Mouse (Mus musculus) limb, embryonic 13.5 days (tissue): ENCODE measurements around the gene Rnf38. TPM values are rescaled to one million over a fixed set of nuclear protein-coding genes. Genes with fewer than 3 reads are reported as not detected.

ENCODE experiments used
- ATAC-seq: fragments of 200-750 bp; cut with Nextera tagmentation; 2 replicates; pipeline ENCODE4 v1.8.0; 2017; ENCODE audit warnings: low read depth, moderate number of reproducible peaks, moderate TSS enrichment; ENCODE audit not compliant: low FRiP score
- H3K27ac ChIP-seq: fragments of 300-500 bp; sonication (generic); 2 replicates; pipeline ENCODE4 v1.5.1; 2015; ENCODE audit warnings: inconsistent platforms, mild to moderate bottlenecking, moderate library complexity
- H3K27me3 ChIP-seq: fragments of 300-500 bp; sonication (generic); 2 replicates; pipeline ENCODE4 v1.6.1; 2015; ENCODE audit warnings: mild to moderate bottlenecking, inconsistent platforms
- H3K36me3 ChIP-seq: fragments of 300-500 bp; sonication (generic); 2 replicates; pipeline ENCODE4 v1.6.1; 2015; ENCODE audit warnings: inconsistent platforms, mild to moderate bottlenecking, moderate library complexity
- H3K4me1 ChIP-seq: fragments of 300-500 bp; sonication (generic); 2 replicates; pipeline ENCODE4 v1.6.1; 2015; ENCODE audit warnings: inconsistent platforms
- H3K4me2 ChIP-seq: fragments of 300-500 bp; sonication (generic); replicated peaks from 2 replicates; pipeline ENCODE4 v1.6.1; 2015; ENCODE audit warnings: inconsistent platforms, mild to moderate bottlenecking, moderate library complexity
- H3K4me3 ChIP-seq: fragments of 300-500 bp; sonication (generic); 2 replicates; pipeline ENCODE4 v1.5.1; 2015; ENCODE audit warnings: moderate library complexity, mild to moderate bottlenecking, inconsistent platforms
- H3K9ac ChIP-seq: fragments of 300-500 bp; sonication (generic); 2 replicates; pipeline ENCODE4 v1.6.1; 2015; ENCODE audit warnings: mild to moderate bottlenecking, inconsistent platforms
- H3K9me3 ChIP-seq: fragments of 300-500 bp; sonication (generic); 2 replicates; pipeline ENCODE4 v1.6.1; 2016; ENCODE audit warnings: inconsistent platforms
- WGBS: fragments of 180-500 bp; shearing (Covaris S2); methylation state at CpG from one replicate; pipeline ENCODE4 v1.1.7; 2015; 5-methylcytosine and 5-hydroxymethylcytosine counted together
- polyA plus RNA-seq: library from polyadenylated mRNA; unstranded; fragments of >200 nt; fragmentation: Nextera tagmentation; extraction: Ambion mirVana; gene quantifications from 2 replicates; pipeline ENCODE4 v1.2.1, GENCODE M21; 2015

Gene Rnf38
- polyA plus RNA-seq, 1 experiment from 2014 or later: 19.9 TPM

GRCm38 (mm10) chr4:44249705-44250104, 16.1 kb upstream of the Rnf38 start:
- WGBS: 5% methylated on average over 10 of the region's 10 CpGs
- peak overlapping the region; percentile 20; the same call in 1 of the 2 replicates for H3K4me2 ChIP-seq
- no peak for ATAC-seq

DNA sequence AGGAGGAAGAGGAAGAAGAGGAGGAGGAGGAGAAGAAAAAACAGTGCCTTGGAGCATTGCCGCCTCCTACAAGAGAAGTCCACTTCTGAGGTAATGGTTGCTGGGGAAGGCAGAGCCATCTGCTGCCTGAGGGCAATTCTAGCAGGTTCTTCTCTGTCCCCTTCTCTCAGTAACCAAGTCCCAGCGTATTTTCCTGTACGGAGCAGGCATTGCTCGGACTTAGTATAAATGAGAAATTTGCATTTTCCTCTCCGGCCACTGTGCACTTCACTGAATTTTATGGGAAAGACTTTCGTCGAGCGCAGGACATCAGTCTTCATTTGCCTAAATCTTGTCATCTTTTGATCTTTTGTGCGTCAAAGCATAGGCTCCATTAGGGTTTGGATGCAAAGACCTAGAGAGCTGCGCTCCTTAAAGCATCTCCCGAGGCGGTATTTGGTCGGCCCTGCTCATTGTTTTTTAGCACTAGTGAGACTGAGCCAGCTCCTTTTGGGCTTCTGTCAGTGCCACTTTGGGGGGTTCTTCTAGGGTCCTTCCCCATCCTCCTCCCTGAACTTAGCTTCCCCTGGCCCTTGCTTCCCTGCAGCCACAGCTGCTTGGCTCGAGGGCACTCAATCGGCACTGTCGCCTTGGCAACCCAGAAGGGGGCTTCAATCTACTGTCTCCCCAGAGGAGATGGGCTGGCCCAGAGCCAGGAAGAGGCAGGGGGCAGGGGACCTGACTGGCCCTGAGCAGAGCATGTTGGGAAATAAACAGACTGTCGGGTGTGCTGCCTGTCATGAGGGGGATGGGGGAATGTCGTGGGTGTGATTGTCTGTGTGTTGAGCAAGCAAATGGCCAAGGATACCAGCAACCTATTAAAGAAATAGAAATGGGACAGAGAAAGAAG, 13.7 kb upstream of the Rnf38 start:
- 10% methylated on average over 18 of the region's 18 CpGs for WGBS
- Histone ChIP-seq H3K4me1 (peaks cover 5% of the 10 kb centered on the region), H3K36me3 (no peaks in the 10 kb centered on the region), H3K27ac (no peak overlapping the region), H3K9ac (no peak overlapping the region), H3K9me3 (no peaks in the 10 kb centered on the region), H3K27me3 (peaks cover 38% of the 10 kb centered on the region), H3K4me2 (no peak overlapping the region), H3K4me3 (no peak overlapping the region)
- ATAC-seq: no peak

More at GRCm38 (mm10) chr4:44249705-44250104, 16.1 kb upstream of the Rnf38 start:
- Histone ChIP-seq H3K4me3 (no peak overlapping the region), H3K36me3 (no peaks in the 10 kb centered on the region), H3K27me3 (peaks cover 53% of the 10 kb centered on the region), H3K4me1 (peaks cover 5% of the 10 kb centered on the region), H3K9ac (no peak overlapping the region), H3K9me3 (no peaks in the 10 kb centered on the region), H3K27ac (no peak overlapping the region)

- ATAC-seq: no peak
- H3K27me3 ChIP-seq: peaks cover 28% of the 10 kb centered on the region
- peaks cover 5% of the 10 kb centered on the region for H3K4me1 ChIP-seq
- H3K27ac ChIP-seq: no peak overlapping the region
- no peak overlapping the region for H3K9ac ChIP-seq
- H3K36me3 ChIP-seq: no peaks in the 10 kb centered on the region
- H3K4me3 ChIP-seq: no peak overlapping the region
- H3K9me3 ChIP-seq: no peaks in the 10 kb centered on the region
- H3K4me2 ChIP-seq: no peak overlapping the region
- WGBS: 86% methylated on average over 4 of the region's 4 CpGs
Measured at GRCm38 (mm10) chr4:44246285-44246684, 12.7 kb upstream of the Rnf38 start.

DNA sequence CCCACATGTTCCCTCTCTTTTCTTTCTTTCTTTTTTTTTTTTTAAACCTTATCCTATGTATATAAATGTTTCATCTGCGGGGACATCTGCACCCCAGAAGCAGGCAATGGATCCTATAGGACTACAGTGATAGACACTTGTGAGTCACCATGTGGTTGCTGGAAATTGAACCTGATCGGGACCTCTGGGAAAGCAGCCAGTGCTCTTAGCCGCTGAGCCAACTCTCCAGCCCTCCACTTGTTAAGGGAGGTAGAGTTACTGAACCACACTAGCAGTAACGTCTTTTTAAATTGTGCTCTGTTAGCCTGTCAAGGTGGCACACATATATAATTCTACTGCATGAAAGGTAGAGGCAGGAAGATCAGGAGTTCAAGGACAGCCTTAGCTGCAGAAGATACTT, 8.0 kb upstream of the Rnf38 start:
- WGBS: 63% methylated on average over 4 of the region's 4 CpGs
- H3K27me3 ChIP-seq: no peaks in the 10 kb centered on the region
- no peaks in the 10 kb centered on the region for H3K4me1 ChIP-seq
- no peak overlapping the region for H3K4me2 ChIP-seq
- no peak for ATAC-seq
- no peaks in the 10 kb centered on the region for H3K36me3 ChIP-seq
- no peak overlapping the region for H3K4me3 ChIP-seq
- H3K9ac ChIP-seq: no peak overlapping the region
- no peak overlapping the region for H3K27ac ChIP-seq
- no peaks in the 10 kb centered on the region for H3K9me3 ChIP-seq

DNA sequence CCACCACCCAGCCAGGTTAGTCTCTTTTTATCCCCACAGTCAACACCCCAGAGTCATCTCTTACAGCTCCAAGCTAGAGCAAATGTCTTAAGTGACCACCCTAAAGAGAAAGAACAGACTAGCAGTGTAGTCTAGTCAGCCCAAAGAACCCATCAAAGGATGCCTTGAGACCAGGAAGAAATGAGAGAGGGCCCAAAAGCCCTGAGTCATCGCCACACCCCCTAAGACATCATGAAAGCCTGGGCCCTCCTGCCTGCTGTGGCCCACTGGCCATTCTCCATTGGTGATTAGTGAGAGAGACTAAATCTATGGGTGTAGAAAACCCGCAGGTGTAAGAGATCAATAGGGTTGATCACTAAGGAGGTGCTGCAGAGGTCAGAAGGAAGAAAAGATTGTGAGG, 2.4 kb upstream of the Rnf38 start:
- H3K27ac ChIP-seq: no peak overlapping the region
- H3K4me3 ChIP-seq: no peak overlapping the region
- no peaks in the 10 kb centered on the region for H3K36me3 ChIP-seq
- H3K4me2 ChIP-seq: no peak overlapping the region
- 84% methylated on average over 2 of the region's 2 CpGs for WGBS
- no peaks in the 10 kb centered on the region for H3K9me3 ChIP-seq
- H3K27me3 ChIP-seq: no peaks in the 10 kb centered on the region
- H3K4me1 ChIP-seq: peaks cover 24% of the 10 kb centered on the region
- H3K9ac ChIP-seq: no peak overlapping the region
- ATAC-seq: no peak

DNA sequence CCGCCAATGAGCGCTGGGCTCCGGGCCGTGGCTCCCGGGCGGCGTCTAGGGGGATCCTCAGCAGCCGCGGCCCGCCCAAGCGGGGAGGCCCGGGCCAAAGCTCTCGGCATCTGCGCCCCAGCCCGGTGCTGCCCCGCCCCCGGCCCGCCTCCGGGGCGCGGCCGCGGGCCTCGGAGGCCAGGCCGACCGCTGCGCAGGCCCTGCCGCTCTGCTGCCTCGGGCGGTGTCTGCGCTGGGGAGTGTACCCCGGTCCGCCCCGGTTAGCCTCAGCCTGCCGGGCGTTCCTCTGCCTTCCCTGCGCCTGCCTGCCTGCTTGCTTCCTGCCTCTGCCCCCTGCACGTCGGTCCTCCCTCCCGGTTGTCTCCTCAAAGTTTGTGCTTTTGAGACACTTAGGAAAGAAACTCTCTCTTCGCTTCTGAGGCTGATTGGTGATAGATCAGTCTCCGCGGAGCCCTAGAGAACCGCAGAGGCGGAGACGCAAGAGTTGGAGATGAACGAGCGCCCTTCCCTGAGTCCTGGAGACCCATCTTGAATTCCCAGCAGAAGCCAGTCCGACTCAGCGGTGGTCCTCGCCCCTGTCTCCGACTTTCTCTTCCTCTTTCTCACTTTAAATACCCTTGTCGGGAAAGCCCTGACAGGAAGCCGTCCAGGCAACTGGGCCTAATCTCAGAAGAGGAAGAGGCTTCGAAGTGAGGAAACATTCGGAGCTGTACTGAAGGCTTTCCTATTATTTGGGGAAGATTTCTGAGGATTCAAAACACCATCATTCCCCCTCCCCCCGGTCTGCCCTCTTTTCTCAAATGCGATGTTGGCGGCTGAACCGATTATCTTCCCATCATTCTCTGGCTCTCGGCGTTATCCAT, 646 bp upstream of the Rnf38 start:
- ATAC-seq: peak; percentile 98
- Histone ChIP-seq H3K9me3 (no peaks in the 10 kb centered on the region), H3K9ac (peak overlapping the region; percentile 75), H3K36me3 (no peaks in the 10 kb centered on the region), H3K4me1 (peaks cover 24% of the 10 kb centered on the region), H3K27ac (peak overlapping the region; percentile 90), H3K27me3 (no peaks in the 10 kb centered on the region), H3K4me3 (peak overlapping the region; percentile 79), H3K4me2 (peak overlapping the region; percentile 72)
- WGBS: 1% methylated on average over 54 of the region's 62 CpGs

DNA sequence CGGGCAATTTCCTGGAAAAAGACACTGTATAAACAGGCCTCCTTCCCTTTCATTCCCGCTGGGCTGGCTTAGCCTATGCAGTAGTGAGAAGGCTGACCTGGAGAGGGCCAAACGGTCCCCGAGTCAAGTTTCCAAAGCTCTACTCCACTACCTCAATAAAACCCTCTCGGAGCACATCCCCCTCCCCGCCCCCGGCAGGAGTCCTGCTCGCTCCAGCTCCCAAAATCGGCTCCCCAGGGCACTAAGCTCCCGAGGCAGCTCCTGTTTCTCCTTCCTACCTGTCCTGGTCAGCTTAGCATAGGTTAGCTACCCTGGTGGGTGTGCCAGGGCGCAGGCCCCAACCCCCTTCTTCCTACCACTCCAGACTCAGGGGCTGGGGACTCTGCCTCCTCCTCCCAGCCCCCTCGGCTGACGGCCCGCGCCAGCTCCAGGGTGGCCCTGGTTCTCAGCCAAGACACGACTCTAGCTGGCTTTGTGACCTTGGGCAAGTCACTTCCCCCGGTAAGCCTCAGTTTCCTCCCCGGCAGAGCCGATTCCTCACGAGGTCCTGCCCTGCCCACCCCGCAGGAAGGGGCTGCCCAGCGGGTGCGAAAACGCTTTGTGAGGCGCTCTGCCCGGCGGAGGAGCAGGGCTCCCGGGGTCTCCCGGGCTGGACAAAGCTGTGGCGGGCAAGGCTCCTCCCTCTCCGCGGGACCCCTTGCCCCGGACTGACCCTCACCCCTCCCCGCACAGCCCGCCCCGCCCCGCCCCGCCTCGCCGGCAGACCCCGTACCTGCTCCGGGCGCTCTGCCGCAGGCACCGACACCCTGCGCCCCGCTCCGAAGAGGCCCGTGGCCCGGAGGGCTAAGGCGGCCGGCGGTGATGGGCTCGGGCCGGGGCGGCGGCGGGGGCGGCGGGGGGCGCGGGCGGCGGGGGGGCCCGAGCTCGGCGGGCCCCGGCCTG, 547 bp downstream of the Rnf38 start:
- peak overlapping the region; percentile 79 for H3K4me3 ChIP-seq
- peak overlapping the region; percentile 84 for H3K9ac ChIP-seq
- peak overlapping the region; percentile 87 for H3K27ac ChIP-seq
- H3K4me2 ChIP-seq: peak overlapping the region; percentile 79
- ATAC-seq: peak; percentile 44
- H3K36me3 ChIP-seq: no peaks in the 10 kb centered on the region
- H3K9me3 ChIP-seq: no peaks in the 10 kb centered on the region
- peaks cover 24% of the 10 kb centered on the region for H3K4me1 ChIP-seq
- 0% methylated on average over 49 of the region's 68 CpGs for WGBS
- no peaks in the 10 kb centered on the region for H3K27me3 ChIP-seq

- Histone ChIP-seq H3K27ac (no peak overlapping the region), H3K27me3 (no peaks in the 10 kb centered on the region), H3K4me3 (no peak overlapping the region), H3K9me3 (no peaks in the 10 kb centered on the region), H3K9ac (no peak overlapping the region), H3K36me3 (no peaks in the 10 kb centered on the region), H3K4me2 (no peak overlapping the region), H3K4me1 (peaks cover 23% of the 10 kb centered on the region)
- ATAC-seq: no peak
- 94% methylated on average over 10 of the region's 10 CpGs for WGBS
Measured at GRCm38 (mm10) chr4:44225128-44225527, 8.5 kb downstream of the Rnf38 start.

- WGBS: 31% methylated on average over 9 of the region's 9 CpGs
- no peaks in the 10 kb centered on the region for H3K9me3 ChIP-seq
- no peaks in the 10 kb centered on the region for H3K27me3 ChIP-seq
- peaks cover 23% of the 10 kb centered on the region for H3K4me1 ChIP-seq
- H3K36me3 ChIP-seq: no peaks in the 10 kb centered on the region
- H3K9ac ChIP-seq: no peak overlapping the region
- no peak overlapping the region; the same call in 1 of the 2 replicates for H3K27ac ChIP-seq
- no peak for ATAC-seq
- H3K4me2 ChIP-seq: peak overlapping the region; percentile 39
- H3K4me3 ChIP-seq: no peak overlapping the region
Measured at GRCm38 (mm10) chr4:44224141-44224540, 9.4 kb downstream of the Rnf38 start.

- ATAC-seq: no peak
- 59% methylated on average over 4 of the region's 4 CpGs for WGBS
- Histone ChIP-seq H3K27me3 (no peaks in the 10 kb centered on the region), H3K27ac (no peak overlapping the region), H3K36me3 (no peaks in the 10 kb centered on the region), H3K9ac (no peak overlapping the region), H3K4me2 (no peak overlapping the region), H3K4me3 (no peak overlapping the region), H3K4me1 (peaks cover 23% of the 10 kb centered on the region), H3K9me3 (no peaks in the 10 kb centered on the region)
Measured at GRCm38 (mm10) chr4:44223444-44223843, 10.1 kb downstream of the Rnf38 start.

GRCm38 (mm10) chr4:44216797-44217442, 16.7 kb downstream of the Rnf38 start:
- no peak overlapping the region for H3K27ac ChIP-seq
- 0 out of 2 replicates have a peak, but pooled peaks cover 3% of the 10 kb centered on the region for H3K4me1 ChIP-seq
- no peaks in the 10 kb centered on the region for H3K9me3 ChIP-seq
- no peak overlapping the region for H3K9ac ChIP-seq
- H3K27me3 ChIP-seq: no peaks in the 10 kb centered on the region
- 54% methylated on average over 10 of the region's 10 CpGs for WGBS
- H3K4me2 ChIP-seq: no peak overlapping the region
- ATAC-seq: no peak
- H3K4me3 ChIP-seq: no peak overlapping the region
- H3K36me3 ChIP-seq: no peaks in the 10 kb centered on the region
